Mouse (Mus musculus) liver, embryonic 16.5 days (tissue): ENCODE data around the gene Drg1. TPM values are rescaled to one million over a fixed set of nuclear protein-coding genes. Genes with fewer than 3 reads are reported as not detected.

Experiments
- ATAC-seq: fragments of 200-750 bp; cut with Nextera tagmentation; 2 replicates; pipeline ENCODE4 v1.8.0; 2017; ENCODE audit warnings: low read depth, mild to moderate bottlenecking, moderate number of reproducible peaks, moderate library complexity
- H3K27ac ChIP-seq: fragments of 300-500 bp; sonication (generic); 2 replicates; pipeline ENCODE4 v1.5.1; 2014; ENCODE audit warnings: mild to moderate bottlenecking, low read length
- H3K27me3 ChIP-seq: fragments of 300-500 bp; sonication (generic); 2 replicates; pipeline ENCODE4 v1.6.1; 2014; ENCODE audit warnings: low read depth, low read length, mixed read lengths; ENCODE audit not compliant: control insufficient read depth, insufficient read depth
- H3K36me3 ChIP-seq: fragments of 300-500 bp; sonication (generic); 2 replicates; pipeline ENCODE4 v1.6.1; 2014; ENCODE audit warnings: mild to moderate bottlenecking; ENCODE audit not compliant: control insufficient read depth, insufficient read depth
- H3K4me1 ChIP-seq: fragments of 300-500 bp; sonication (generic); 2 replicates; pipeline ENCODE4 v1.6.1; 2014; ENCODE audit warnings: low read depth, low read length, mixed read lengths; ENCODE audit not compliant: control insufficient read depth
- H3K4me2 ChIP-seq: fragments of 300-500 bp; sonication (generic); 2 replicates; pipeline ENCODE4 v1.6.1; 2014; ENCODE audit warnings: low read depth, low read length, mixed read lengths
- H3K4me3 ChIP-seq: fragments of 300-500 bp; sonication (generic); 2 replicates; pipeline ENCODE4 v1.5.1; 2014; ENCODE audit warnings: low read depth, mild to moderate bottlenecking, low read length
- H3K9ac ChIP-seq: fragments of 300-500 bp; sonication (generic); 2 replicates; pipeline ENCODE4 v1.6.1; 2014; ENCODE audit warnings: low read depth, low read length
- H3K9me3 ChIP-seq: fragments of 300-500 bp; sonication (generic); replicated peaks from 2 replicates; pipeline ENCODE4 v1.6.1; 2016; ENCODE audit warnings: low read length; ENCODE audit not compliant: control insufficient read depth
- WGBS: fragments of 180-500 bp; shearing (Covaris S2); extraction: QIAGEN DNeasy Blood & Tissue Kit; methylation state at CpG from one replicate; pipeline ENCODE4 v1.1.7; 2014; ENCODE audit not compliant: insufficient replicate concordance; 5-methylcytosine and 5-hydroxymethylcytosine counted together
- polyA plus RNA-seq: library from polyadenylated mRNA; unstranded; fragments of >200 nt; fragmentation: Nextera tagmentation; extraction: Ambion mirVana; gene quantifications from 2 replicates; pipeline ENCODE4 v1.2.1, GENCODE M21; 2015

Gene Drg1
- 91.6 and 103 TPM in 2 replicates for polyA plus RNA-seq

DNA sequence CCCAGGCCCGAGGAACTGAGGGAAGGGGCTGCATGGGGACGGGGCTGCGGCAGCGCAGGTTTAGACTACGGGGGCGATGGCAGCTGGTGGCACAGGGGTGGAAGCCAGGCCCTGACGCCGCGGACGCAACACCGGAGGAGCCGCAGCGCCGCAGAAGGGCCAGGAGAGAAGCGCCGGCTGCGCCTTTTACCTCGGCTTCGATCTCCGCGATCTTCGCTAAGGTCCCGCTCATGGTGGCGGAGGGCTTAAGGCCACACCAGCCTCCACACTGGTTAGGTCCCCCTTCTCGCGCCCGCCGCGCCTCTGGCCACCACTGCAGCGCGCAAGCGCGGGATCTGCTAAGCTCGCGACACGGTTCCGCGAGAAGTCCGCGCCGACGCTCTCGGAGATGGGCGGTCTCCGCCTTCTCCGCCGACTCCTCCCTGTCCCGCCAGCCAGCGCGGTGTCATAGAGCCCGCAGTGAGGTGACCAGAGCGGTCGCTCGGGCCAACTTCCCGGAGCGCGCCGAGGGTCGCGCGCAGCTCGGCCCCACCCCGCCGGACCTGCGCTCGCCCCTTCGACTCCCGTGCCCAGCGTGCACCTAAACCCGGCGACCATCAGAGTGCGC, at the start of gene Drg1:
Drg1 (minus strand) TSS at position 337 of the 607 bp plus-strand sequence.
- peak within 1 kb of the TSS; percentile 97 for H3K4me3 ChIP-seq
- peaks cover 14% of the 10 kb centered on the region for H3K4me1 ChIP-seq
- no peaks in the 10 kb centered on the region for H3K9me3 ChIP-seq
- H3K4me2 ChIP-seq = peak within 1 kb of the TSS; percentile 65
- peak within 1 kb of the TSS; percentile 99 for H3K9ac ChIP-seq
- H3K27me3 ChIP-seq = no peaks in the 10 kb centered on the region
- WGBS = under 1% methylated on average over 71 of the region's 72 CpGs
- ATAC-seq = peak; percentile 99
- H3K27ac ChIP-seq = peak within 1 kb of the TSS; percentile 88
- peaks cover 14% of the 10 kb centered on the region for H3K36me3 ChIP-seq

DNA sequence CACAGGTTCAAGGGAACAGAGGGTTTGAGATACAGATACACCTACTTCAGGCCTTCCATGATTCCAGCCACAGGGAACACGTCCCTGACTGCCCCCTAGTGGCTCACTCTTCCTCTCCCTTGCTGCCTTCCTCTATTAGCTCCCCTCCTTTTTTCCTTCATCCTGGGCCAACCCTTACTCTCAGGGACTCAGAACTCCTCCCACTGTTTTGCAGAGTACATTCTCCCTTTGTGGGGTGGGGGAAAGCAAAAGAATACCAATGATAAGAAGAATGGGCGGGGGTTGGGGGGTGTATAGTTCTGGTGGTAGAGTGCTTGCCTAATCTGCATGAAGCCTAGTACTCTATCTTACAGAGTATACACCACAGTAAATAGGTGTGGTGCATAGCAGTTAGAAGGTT, 47.9 kb upstream of the Drg1 start:
- Histone ChIP-seq H3K27ac (no peak overlapping the region), H3K4me3 (no peak overlapping the region), H3K4me2 (no peak overlapping the region), H3K27me3 (no peaks in the 10 kb centered on the region), H3K9ac (no peak overlapping the region), H3K4me1 (peaks cover 15% of the 10 kb centered on the region), H3K9me3 (no peaks in the 10 kb centered on the region), H3K36me3 (peaks cover 5% of the 10 kb centered on the region)
- peak; percentile 51 for ATAC-seq
- 14% methylated on average over 2 of the region's 2 CpGs for WGBS

GRCm38 (mm10) chr11:3313294-3313693, 47.1 kb upstream of the Drg1 start:
- Histone ChIP-seq H3K9ac (no peak overlapping the region), H3K36me3 (peaks cover 13% of the 10 kb centered on the region), H3K4me2 (no peak overlapping the region), H3K27ac (no peak overlapping the region), H3K4me1 (peaks cover 15% of the 10 kb centered on the region), H3K4me3 (no peak overlapping the region), H3K9me3 (no peaks in the 10 kb centered on the region), H3K27me3 (no peaks in the 10 kb centered on the region)
- WGBS = 35% methylated on average over 1 of the region's 1 CpGs
- ATAC-seq = no peak

GRCm38 (mm10) chr11:3311586-3312347, 45.6 kb upstream of the Drg1 start:
- no peak overlapping the region for H3K27ac ChIP-seq
- no peak for ATAC-seq
- peaks cover 27% of the 10 kb centered on the region for H3K36me3 ChIP-seq
- H3K4me1 ChIP-seq = peaks cover 15% of the 10 kb centered on the region
- H3K9me3 ChIP-seq = no peaks in the 10 kb centered on the region
- 53% methylated on average over 9 of the region's 10 CpGs for WGBS
- no peak overlapping the region for H3K4me3 ChIP-seq
- no peak overlapping the region for H3K9ac ChIP-seq
- no peak overlapping the region for H3K4me2 ChIP-seq
- H3K27me3 ChIP-seq = no peaks in the 10 kb centered on the region

DNA sequence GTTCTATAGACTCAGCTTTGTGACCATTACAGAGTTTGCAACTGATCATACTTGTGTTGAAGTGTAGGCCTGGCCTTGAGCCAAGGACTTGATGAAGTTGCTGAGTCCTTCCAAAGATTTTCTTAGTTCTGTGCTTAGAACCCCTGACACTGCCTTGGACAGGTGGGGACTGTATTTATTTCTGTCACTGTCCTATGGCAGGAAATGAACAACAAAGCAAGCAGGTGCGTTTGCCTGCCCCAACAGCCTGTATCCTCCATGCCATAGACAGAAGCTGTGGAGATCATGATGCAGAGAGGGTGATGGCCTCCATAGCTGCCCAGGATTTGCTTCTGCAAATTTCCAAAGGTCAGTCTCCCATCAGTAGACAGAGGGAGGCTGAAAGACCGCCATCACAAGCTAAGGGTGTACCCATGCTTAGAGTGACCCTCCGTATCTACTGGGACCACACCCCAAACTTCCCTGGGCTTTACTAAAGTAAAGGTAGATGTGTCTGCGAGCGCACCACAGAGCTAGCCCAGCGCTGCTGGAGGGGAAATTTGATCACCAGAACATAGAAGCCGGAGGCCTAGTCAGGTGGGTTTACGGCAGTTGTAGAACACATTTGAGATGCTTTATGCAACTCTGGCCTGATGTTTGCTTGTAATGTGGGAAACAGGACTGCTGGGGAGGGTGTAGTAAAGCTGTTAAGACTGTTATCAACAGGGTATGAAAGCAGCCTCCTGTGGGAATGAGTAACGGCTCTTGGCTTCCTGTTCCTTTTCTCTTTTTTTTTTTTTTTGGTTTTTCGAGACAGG, 44.8 kb upstream of the Drg1 start:
- 31% methylated on average over 10 of the region's 10 CpGs for WGBS
- H3K36me3 ChIP-seq = peaks cover 28% of the 10 kb centered on the region
- ATAC-seq = no peak

DNA sequence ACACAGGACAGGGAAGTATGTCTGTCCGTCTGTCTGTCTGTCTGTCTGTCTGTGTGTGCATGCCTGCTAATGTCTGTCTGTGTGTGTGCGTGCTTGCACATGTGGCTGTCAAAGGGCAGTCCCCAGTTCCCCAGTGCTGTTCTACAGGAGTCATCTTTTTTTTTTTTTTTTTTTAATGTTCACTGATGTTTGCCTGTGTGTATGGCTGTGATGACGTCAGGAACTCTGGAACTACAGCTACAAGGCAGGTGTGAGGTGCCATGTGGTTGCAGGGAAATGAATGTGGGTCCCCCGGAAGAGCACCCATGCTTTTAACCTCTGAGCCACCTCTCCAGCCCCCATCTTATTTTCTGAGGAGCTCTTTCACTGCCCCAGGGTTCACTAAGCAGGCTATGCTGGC, 43.7 kb upstream of the Drg1 start:
- no peak for ATAC-seq
- Histone ChIP-seq H3K27me3 (no peaks in the 10 kb centered on the region), H3K4me1 (peaks cover 15% of the 10 kb centered on the region), H3K27ac (no peak overlapping the region), H3K4me2 (no peak overlapping the region), H3K9me3 (no peaks in the 10 kb centered on the region), H3K9ac (no peak overlapping the region), H3K4me3 (no peak overlapping the region), H3K36me3 (peaks cover 31% of the 10 kb centered on the region)
- 72% methylated on average over 4 of the region's 4 CpGs for WGBS

More for the DNA sequence above, 44.8 kb upstream of the Drg1 start:
- H3K27me3 ChIP-seq = no peaks in the 10 kb centered on the region
- H3K4me2 ChIP-seq = no peak overlapping the region
- H3K27ac ChIP-seq = 0 out of 2 replicates have a peak overlapping the region, but pooled peaks have one; percentile 29
- peaks cover 15% of the 10 kb centered on the region for H3K4me1 ChIP-seq
- H3K9ac ChIP-seq = no peak overlapping the region; the same call in 1 of the 2 replicates
- H3K9me3 ChIP-seq = no peaks in the 10 kb centered on the region
- no peak overlapping the region for H3K4me3 ChIP-seq

DNA sequence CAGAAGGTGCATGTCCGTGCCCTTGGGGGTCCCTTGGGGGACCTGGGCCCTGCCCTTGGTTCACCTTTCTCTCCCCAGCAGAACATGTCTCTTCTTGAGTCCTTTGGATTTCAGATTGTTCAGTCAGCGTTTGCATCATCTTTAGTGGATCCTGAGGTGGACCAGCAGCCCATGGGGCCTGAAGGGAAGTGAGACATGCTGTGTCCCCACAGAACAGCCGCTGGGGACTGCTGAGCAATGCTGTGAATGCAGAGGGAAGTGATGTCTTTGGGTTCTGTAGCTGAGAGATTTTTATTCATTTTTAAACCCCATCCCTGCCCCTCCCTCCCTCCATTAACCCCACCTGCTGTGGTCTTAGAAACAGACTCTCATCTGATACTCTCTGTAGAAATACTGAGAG, 41.7 kb upstream of the Drg1 start:
- ATAC-seq = no peak
- Histone ChIP-seq H3K4me2 (no peak overlapping the region), H3K4me1 (peaks cover 8% of the 10 kb centered on the region), H3K4me3 (no peak overlapping the region), H3K9me3 (no peaks in the 10 kb centered on the region), H3K27ac (no peak overlapping the region), H3K36me3 (peaks cover 38% of the 10 kb centered on the region), H3K27me3 (no peaks in the 10 kb centered on the region), H3K9ac (no peak overlapping the region)
- WGBS = 69% methylated on average over 3 of the region's 3 CpGs

GRCm38 (mm10) chr11:3305821-3306220, 39.6 kb upstream of the Drg1 start:
- no peaks in the 10 kb centered on the region for H3K27me3 ChIP-seq
- H3K9me3 ChIP-seq = no peaks in the 10 kb centered on the region
- H3K4me2 ChIP-seq = no peak overlapping the region
- WGBS = 75% methylated on average over 4 of the region's 4 CpGs
- H3K4me3 ChIP-seq = no peak overlapping the region
- peaks cover 4% of the 10 kb centered on the region for H3K4me1 ChIP-seq
- ATAC-seq = no peak
- H3K27ac ChIP-seq = no peak overlapping the region
- no peak overlapping the region for H3K9ac ChIP-seq
- H3K36me3 ChIP-seq = peaks cover 46% of the 10 kb centered on the region
